ENCODE assay signal across 28 mouse cellular contexts in genomic region chr4:130154250-130154649, GRCm38 (mm10). TPM values are rescaled to one million over a fixed set of nuclear protein-coding genes. Genes with fewer than 3 reads are reported as not detected.
"Had no signal": no experiment of that assay in that cellular context is flagged by ENCODE, and none has a peak within 500 bp of the region (broad histone marks: within the 10 kb centered on the region; RNA-seq: fewer than 3 reads in every experiment).

No protein-coding gene starts in this region.

- ATAC-seq: hindbrain, postnatal 0 days had no signal

- H3K36me3 ChIP-seq: heart, embryonic 13.5 days; heart, embryonic 15.5 days; hindbrain, embryonic 13.5 days; hindbrain, embryonic 15.5 days; limb, embryonic 10.5 days; limb, embryonic 12.5 days; liver, embryonic 13.5 days had no signal

- H3K27ac ChIP-seq: heart, adult 2 months; heart, embryonic 13.5 days; heart, embryonic 15.5 days; hindbrain, embryonic 13.5 days; hindbrain, embryonic 15.5 days; hindbrain, postnatal 0 days; left cerebral cortex, adult 2 months; limb, embryonic 10.5 days; limb, embryonic 12.5 days; liver, embryonic 13.5 days had no signal

- H3K4me3 ChIP-seq: heart, adult 2 months; heart, embryonic 13.5 days; heart, embryonic 15.5 days; hindbrain, embryonic 13.5 days; hindbrain, embryonic 15.5 days; left cerebral cortex, adult 2 months; limb, embryonic 10.5 days; limb, embryonic 12.5 days; liver, embryonic 13.5 days had no signal

- H3K9ac ChIP-seq: heart, embryonic 13.5 days; heart, embryonic 15.5 days; hindbrain, embryonic 13.5 days; hindbrain, embryonic 15.5 days; limb, embryonic 12.5 days; liver, embryonic 13.5 days had no signal

- H3K9me3 ChIP-seq: heart, embryonic 15.5 days; hindbrain, embryonic 13.5 days; hindbrain, embryonic 15.5 days; limb, embryonic 10.5 days; limb, embryonic 12.5 days; liver, embryonic 13.5 days had no signal

- H3K4me2 ChIP-seq: heart, embryonic 11.5 days; heart, embryonic 13.5 days; heart, embryonic 15.5 days; hindbrain, embryonic 13.5 days; hindbrain, embryonic 15.5 days; limb, embryonic 12.5 days; liver, embryonic 11.5 days; liver, embryonic 13.5 days had no signal

- H3K4me1 ChIP-seq: heart, embryonic 13.5 days; heart, embryonic 15.5 days; hindbrain, embryonic 13.5 days; hindbrain, embryonic 15.5 days; limb, embryonic 12.5 days; liver, embryonic 13.5 days had no signal

- DNase-seq: gastrocnemius, postnatal 14 days; gastrocnemius, postnatal 36 days; heart, adult 11 months; heart, adult 2 months; heart, postnatal 14 days; heart, postnatal 36 days; kidney, adult 11 months; kidney, adult 2 months; kidney, adult 9 months; kidney, postnatal 10 days; kidney, postnatal 4 days; layer of hippocampus, adult 9-11 months; liver; liver, embryonic 13.5 days had no signal

RNA-seq across cellular contexts. Expression of gene Hcrtr1, which starts 15.1 kb away (rescaled TPM):
- total RNA-seq: gastrocnemius, adult 18-20 months; gastrocnemius, postnatal 14 days; gastrocnemius, postnatal 36 days; heart, adult 2 months; heart, postnatal 36 days; hematopoietic stem cell, adult 5-6 weeks had no signal
- polyA plus RNA-seq: heart, embryonic 15.5 days; heart, postnatal 0 days; intestine, embryonic 14.5 days; limb, embryonic 10.5 days; limb, embryonic 12.5 days had no signal
